Mouse (Mus musculus): ENCODE measurements around the gene Gabarapl1.
"Not testable (repeated sequence)": the region's sequence is repeated elsewhere in the genome, so short reads cannot be mapped to it uniquely, and the experiment has no call there.

Gabarapl1 gene

DNA sequence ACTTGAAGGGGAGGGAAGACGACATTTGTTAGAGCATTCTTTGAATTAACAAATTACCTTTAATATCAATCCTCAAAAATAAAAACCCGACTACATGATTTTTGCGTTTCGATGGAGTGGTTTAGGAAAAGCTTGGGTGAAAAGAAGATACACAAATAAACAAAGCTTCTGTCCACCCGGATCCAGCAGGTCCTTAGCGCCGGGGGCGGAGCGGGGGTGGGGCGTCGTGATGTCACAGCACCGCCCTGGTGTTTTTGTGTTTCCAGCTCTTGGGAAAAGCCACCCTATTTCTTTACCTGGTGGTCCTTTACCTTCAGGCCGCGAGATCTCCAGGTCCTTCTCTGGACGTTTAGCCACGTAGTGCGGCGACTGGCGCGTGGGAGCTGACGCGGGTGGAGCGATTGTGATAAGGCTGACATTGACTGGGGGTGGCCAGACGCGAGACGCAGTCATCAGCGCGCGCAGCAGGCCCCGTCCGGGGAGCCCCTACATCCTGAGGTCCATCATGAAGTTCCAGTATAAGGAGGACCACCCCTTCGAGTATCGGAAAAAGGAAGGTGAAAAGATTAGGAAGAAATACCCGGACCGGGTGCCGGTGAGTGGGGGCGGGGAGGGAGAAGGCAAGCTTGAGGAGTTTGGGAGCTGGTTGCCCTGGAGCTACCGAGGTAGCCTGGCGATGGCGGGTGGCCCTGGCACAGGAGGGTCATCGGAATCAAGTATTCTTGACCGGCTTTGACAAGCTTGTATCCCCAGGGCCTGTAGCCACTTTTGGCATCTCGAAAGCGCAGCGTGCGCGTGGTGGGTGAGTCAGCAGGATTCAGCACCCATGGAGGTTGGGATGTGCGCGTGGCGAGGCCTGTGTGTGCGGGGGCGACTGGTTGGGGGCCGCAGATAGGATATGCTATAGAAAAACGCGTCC, at the start of gene Gabarapl1:
Gene Gabarapl1, plus strand, starts transcription at position 219 of the 919 bp plus-strand sequence.
- peak; percentile 70 for DNase-seq (ENCODE audit: low read depth, low spot score)

GRCm38 (mm10) chr6:129494924-129495323, 38.0 kb upstream of the Gabarapl1 start:
- no peak for DNase-seq (ENCODE audit: low read depth, low spot score)

- DNase-seq (ENCODE audit: low read depth, low spot score), result no peak
Observed at GRCm38 (mm10) chr6:129497345-129498218, 35.4 kb upstream of the Gabarapl1 start.

DNA sequence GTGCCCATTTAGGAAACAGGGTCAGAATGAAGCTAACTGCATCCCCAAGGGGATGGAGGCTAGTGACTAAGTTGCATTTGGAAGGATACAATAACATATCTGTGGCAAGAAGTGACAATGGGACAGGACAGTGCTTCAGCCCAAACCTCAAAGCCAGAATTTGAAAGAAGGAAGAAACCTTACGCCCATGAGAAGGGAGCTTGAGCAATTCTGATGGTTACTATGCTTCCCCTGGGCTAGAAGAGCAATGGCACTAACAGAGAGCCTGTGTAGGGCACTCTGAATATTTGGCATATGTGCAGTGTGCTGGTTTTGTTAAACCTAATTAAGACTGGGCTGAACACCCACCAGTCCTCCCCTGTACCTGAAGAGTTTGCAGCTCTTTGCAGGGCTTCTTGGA, 33.4 kb upstream of the Gabarapl1 start:
- not testable (repeated sequence) for DNase-seq (ENCODE audit: low read depth, low spot score)

- no peak for DNase-seq (ENCODE audit: low read depth, low spot score)
Observed at GRCm38 (mm10) chr6:129503471-129503870, 29.5 kb upstream of the Gabarapl1 start.

DNA sequence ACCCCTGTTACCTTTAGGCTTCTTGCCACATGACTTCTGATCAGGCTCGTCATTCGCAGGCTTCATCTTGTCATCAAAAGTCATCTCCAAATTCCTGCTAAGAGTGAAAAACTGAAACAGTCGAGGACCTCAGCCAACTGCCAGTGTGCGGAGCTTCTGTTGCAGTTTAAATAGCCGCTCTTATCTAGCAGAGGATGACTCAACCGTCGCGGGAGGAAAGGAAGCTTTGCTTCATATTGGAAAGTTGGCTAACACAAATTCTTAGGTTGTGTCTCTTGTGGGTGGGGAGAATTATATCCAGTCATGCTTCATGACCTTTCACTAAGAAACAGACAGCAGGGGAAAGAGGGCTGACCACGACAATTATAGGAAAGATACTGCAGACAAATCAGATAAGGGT, 25.9 kb upstream of the Gabarapl1 start, which contains the start of gene Olr1:
Gene Olr1, minus strand, starts transcription at position 142 of the 400 bp plus-strand sequence.
- DNase-seq (ENCODE audit: low read depth, low spot score), result no peak

DNA sequence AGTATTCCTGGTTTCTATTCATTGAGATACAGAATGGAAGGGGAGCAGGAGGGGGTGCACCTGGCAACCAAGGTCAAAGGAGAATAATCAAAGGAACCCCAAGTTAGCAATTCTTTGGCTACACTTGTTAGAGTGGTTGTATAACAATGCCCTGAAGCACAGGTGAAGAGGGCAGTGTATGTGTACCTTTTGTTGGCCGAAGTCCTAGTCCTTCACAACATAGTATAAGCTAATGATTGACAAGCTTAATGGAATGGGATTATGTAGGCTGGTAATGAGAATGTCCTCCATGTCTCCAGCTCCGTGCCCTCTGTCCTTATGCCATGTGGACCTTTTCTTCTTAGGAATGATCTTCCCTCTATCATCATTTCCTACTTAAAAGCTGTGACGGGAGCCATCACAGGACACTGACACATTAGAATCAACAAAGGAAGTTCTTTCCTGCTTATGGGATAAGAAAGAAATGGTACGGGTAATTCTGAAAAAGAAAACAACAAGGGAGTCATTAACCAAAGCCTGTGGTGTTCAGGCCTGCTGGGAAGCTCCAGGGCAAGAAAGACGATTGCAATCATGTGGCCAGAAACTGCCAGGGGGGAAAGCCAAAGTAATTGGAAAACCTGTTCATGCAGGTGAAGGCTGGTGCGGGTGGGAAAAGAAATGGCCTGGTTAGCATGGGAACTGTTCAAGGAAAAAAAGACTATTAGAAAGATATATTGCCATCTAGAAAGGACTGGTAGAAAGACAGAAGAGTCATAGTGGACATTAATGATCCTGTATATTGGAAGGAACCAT, 22.6 kb upstream of the Gabarapl1 start:
- DNase-seq (ENCODE audit: low read depth, low spot score), result no peak

DNA sequence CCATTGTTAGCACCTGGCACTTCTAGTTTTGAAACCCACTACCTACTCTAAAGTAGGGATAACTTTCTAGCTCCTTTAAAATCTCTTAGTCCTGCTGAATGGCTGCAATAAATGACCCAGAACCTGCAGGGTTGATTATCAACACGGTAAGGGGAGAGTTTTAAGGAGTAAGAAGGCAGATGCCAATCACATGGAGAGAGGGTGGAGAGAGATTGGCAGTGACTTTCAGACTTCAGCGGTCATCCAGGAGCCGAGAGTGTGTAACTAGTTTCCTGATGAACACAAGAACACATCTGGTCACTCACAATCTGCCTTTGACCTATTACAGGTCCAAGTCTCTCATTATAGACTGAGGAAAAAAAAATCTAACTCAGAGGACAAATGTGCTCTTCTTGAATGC, 20.6 kb upstream of the Gabarapl1 start, which contains the start of gene Tmem52b:
Gene Tmem52b, plus strand, starts transcription at position 189 of the 400 bp plus-strand sequence.
- DNase-seq (ENCODE audit: low read depth, low spot score), result no peak

DNA sequence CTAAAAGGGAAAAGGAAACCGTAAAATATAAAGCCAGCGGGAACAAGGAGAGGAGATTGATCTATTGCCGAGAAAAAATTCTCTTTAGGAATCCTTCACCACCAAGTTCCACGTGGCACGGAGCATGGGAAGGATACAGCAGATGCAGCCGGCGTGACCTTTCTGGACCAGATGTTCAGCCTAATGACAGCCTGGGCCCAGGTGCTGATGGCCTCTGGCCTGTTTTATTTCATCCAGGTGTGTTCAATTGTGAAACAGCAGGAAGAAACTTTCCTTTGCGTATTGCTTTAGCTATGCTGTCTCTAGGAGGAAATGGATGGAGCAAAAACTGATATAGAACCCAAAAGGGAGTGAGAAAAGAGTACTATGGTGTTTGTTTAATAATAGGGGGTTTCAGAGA, 20.1 kb upstream of the Gabarapl1 start:
- DNase-seq (ENCODE audit: low read depth, low spot score), result peak; percentile 69

DNA sequence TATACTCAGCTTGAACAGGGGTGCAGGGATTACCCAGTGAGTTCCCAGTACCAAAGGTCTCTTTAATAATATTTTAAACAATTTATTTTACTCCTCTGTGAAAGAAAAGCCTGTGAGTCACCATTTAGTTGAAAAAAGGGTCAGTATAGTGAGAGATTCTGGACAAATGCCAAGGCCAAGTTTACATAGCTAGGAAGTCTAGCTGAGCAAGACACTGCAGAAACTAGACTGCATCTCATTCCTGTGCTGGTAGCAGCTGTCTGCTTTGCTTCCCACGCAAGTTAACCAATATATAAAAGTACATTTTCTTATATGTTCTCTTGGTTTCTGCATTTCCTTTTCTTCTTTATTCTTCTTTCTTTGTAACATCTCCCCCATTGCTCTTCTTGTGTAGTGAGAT, 19.6 kb upstream of the Gabarapl1 start:
- DNase-seq (ENCODE audit: low read depth, low spot score), result no peak

GRCm38 (mm10) chr6:129514376-129514775, 18.6 kb upstream of the Gabarapl1 start:
- no peak for DNase-seq (ENCODE audit: low read depth, low spot score)

- DNase-seq (ENCODE audit: low read depth, low spot score), result no peak
Observed at GRCm38 (mm10) chr6:129515068-129515467, 17.9 kb upstream of the Gabarapl1 start.

- DNase-seq (ENCODE audit: low read depth, low spot score), result no peak
Observed at GRCm38 (mm10) chr6:129516388-129516787, 16.6 kb upstream of the Gabarapl1 start.

DNA sequence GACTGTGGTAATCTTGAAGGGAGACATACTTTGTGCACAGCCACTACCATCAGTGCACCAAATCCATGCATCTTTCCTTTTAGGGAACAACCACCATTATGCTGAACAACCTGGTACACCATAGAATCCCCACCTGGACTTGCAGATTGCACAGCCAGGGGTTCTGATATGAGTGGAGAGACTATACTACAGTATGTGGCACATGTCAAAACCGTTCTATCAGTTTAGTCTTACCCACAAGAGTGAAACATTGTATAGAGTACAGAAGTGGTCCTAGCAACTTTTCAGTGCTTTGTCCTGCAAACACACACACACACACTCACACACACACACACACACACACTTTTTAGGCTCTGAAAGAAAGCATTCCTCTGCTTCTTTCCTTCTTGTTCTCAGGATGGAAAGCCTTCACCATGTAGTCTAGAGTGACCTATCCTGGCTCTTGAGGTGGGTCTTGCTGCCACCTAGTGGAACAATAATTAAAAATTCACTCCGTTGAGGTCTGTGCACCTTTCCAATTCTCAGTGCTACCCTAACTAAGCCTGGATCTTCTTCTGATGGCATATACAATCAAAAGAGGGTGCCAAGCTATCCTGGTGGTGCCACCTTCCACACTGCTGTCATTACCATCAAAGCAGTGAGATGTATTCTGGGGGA, 15.1 kb upstream of the Gabarapl1 start:
- DNase-seq (ENCODE audit: low read depth, low spot score), result peak; percentile 46

DNA sequence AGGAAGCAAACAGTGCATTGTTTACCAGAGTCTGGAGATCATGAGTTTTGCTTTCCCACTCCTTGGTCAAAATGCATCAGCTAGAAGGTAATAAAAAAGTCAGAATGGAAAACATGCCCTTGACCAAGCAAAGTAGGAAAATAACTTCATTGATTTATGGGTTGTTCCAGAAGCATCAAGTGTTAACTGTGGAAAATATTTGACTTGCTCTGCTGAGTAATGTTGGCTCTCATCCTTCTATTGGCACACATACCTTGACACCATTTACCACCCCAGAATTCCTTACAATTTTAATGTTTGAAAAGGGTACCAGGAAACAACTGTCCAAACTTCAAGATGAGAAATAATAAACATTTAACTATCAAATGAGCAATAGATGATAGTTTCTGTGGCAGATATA, 6.9 kb upstream of the Gabarapl1 start:
- no peak for DNase-seq (ENCODE audit: low read depth, low spot score)

GRCm38 (mm10) chr6:129527416-129527815, 5.5 kb upstream of the Gabarapl1 start:
- DNase-seq (ENCODE audit: low read depth, low spot score), result no peak

DNA sequence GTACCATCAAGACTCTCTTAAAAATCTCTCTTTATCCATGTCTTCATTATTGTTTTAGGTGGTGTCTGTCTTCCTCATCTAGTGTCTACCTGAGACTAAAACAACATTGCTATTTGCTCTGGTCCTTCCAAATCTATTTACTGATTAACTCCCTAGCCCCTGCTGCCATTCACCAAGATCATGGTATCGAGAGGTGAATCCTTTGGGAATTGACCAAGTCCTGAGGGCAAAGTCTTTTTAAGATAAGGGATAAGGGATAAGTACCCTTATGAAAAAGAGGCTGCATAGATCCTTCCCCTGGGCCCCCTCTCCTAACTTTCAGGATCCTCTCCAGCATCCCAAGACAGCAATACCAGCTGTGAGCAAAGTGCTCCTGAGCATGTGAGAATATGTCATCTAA, 3.4 kb upstream of the Gabarapl1 start:
- no peak for DNase-seq (ENCODE audit: low read depth, low spot score)

DNA sequence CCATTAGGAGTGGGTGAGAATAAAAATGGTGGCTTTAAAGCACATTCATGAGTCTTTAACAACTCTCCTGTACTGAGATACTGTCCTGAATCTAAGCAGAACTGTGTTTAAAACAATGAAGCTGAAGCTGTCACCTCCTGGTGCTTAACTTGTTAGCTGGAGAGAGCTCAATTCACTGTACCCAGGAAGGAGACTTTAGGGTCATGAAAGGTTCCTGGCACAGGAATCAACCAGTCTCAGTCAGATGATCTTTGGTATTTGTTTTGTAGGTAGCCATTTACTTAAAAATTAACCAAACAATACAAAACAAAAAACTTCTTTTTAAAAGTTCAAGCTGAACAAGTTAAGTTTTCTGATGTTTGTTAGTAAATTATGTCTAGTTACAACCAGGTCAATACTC, 2.7 kb upstream of the Gabarapl1 start:
- DNase-seq (ENCODE audit: low read depth, low spot score), result no peak

- DNase-seq (ENCODE audit: low read depth, low spot score), result peak; percentile 49
Observed at GRCm38 (mm10) chr6:129532556-129532941, 411 bp upstream of the Gabarapl1 start.

DNA sequence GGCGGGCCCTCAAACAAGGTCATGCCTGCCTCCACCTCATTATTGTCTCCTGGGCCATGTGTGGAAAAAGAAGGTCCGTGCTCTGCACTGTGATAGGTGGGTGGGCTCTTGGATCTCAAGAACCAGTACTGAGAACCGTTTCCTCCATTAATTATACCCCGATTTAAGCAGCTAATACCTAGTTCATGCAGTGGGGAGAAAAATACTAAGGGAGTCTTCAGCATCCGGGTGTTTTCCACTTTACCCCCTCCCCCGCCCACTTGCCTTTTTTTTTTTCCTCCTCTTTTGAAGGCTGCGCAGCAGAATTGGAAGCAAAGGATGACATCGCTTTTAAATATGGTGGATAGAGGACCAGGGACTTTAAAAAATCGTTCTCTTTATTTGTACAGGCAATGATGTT, 1.1 kb downstream of the Gabarapl1 start:
- peak; percentile 29 for DNase-seq (ENCODE audit: low read depth, low spot score)

GRCm38 (mm10) chr6:129534627-129535190, 1.7 kb downstream of the Gabarapl1 start:
- no peak for DNase-seq (ENCODE audit: low read depth, low spot score)

Data from forelimb bud, embryonic 11.5 days (tissue).